Mouse (Mus musculus) MEL (cell line): ENCODE data around the gene Abcc4.

ENCODE experiments used
- CTCF ChIP-seq, 3 experiments: IDR thresholded peaks in 2 of 3; conservative IDR thresholded peaks in 1 of 3; 2 replicates each; pipeline ENCODE4 v1.5.1; 2011 to 2012; ENCODE audit warnings: low read length in 3 of 3, low read depth in 2 of 3, mild to moderate bottlenecking in 2 of 3, improper control_type of control experiment in 1 of 3, inconsistent platforms in 1 of 3, mixed read lengths in 1 of 3, moderate library complexity in 1 of 3; ENCODE audit not compliant: control insufficient read depth in 1 of 3, insufficient read depth in 1 of 3, poor library complexity in 1 of 3, severe bottlenecking in 1 of 3
- GABPA ChIP-seq: IDR thresholded peaks from 2 replicates; pipeline ENCODE4 v1.6.1; 2012; ENCODE audit warnings: low read depth, mild to moderate bottlenecking, inconsistent platforms, low read length, improper control_type of control experiment, moderate library complexity
- HCFC1 ChIP-seq: IDR thresholded peaks from 2 replicates; pipeline ENCODE4 v1.6.1; 2012; ENCODE audit warnings: low read depth, mild to moderate bottlenecking, inconsistent platforms, low read length, improper control_type of control experiment, moderate library complexity
- JUND ChIP-seq: IDR thresholded peaks from 2 replicates; pipeline ENCODE4 v1.6.1; 2011; ENCODE audit warnings: low read depth, mild to moderate bottlenecking, improper control_type of control experiment, low read length
- KAT2A ChIP-seq: conservative IDR thresholded peaks from 2 replicates; pipeline ENCODE4 v1.6.1; 2012; ENCODE audit warnings: low read depth, low read length, improper control_type of control experiment, inconsistent platforms
- MAZ ChIP-seq: IDR thresholded peaks from 2 replicates; pipeline ENCODE4 v1.6.1; 2012; ENCODE audit warnings: low read depth, mild to moderate bottlenecking, inconsistent platforms, low read length, improper control_type of control experiment
- POLR2A ChIP-seq, 2 experiments: IDR thresholded peaks; 2 replicates each; pipeline ENCODE4 v1.6.1; 2011 to 2012; ENCODE audit warnings: low read length in 2 of 2, mild to moderate bottlenecking in 2 of 2, control low read depth in 1 of 2, improper control_type of control experiment in 1 of 2, low read depth in 1 of 2, moderate library complexity in 1 of 2; ENCODE audit not compliant: control insufficient read depth in 1 of 2, insufficient read depth in 1 of 2, poor library complexity in 1 of 2
- RAD21 ChIP-seq: IDR thresholded peaks from 2 replicates; pipeline ENCODE4 v1.6.1; 2011; ENCODE audit warnings: mild to moderate bottlenecking, low read depth, low read length, improper control_type of control experiment
- RCOR1 ChIP-seq: IDR thresholded peaks from 2 replicates; pipeline ENCODE4 v1.6.1; 2012; ENCODE audit warnings: low read depth, mild to moderate bottlenecking, inconsistent platforms, low read length, improper control_type of control experiment
- SIN3A ChIP-seq: IDR thresholded peaks from 2 replicates; pipeline ENCODE4 v1.6.1; 2012; ENCODE audit warnings: low read length, improper control_type of control experiment, inconsistent platforms
- USF1 ChIP-seq: IDR thresholded peaks from 2 replicates; pipeline ENCODE4 v1.6.1; 2014; ENCODE audit warnings: low read depth, mild to moderate bottlenecking, inconsistent platforms, low read length, improper control_type of control experiment, moderate library complexity

- TF ChIP-seq POLR2A (IDR thresholded peaks at IDR 0.05; ENCODE audit: control insufficient read depth in 1 of 2, insufficient read depth in 1 of 2, low read depth in 1 of 2, low read length in 2 of 2, poor library complexity in 1 of 2) (no peak), CTCF (IDR thresholded peaks at IDR 0.05 in 2 of 3, conservative IDR thresholded peaks at IDR 0.05 in 1 of 3; ENCODE audit: control insufficient read depth in 1 of 3, insufficient read depth in 1 of 3, low read depth in 2 of 3, low read length in 3 of 3, poor library complexity in 1 of 3, severe bottlenecking in 1 of 3) (no peak), HCFC1 (no peak), SIN3A (no peak), KAT2A (no peak), USF1 (no peak), RAD21 (no peak), MAZ (no peak), GABPA (no peak), RCOR1 (no peak), JUND (no peak)
These were observed 46.8 kb downstream of the Abcc4 start for GRCm38 (mm10) chr14:118659230-118659629.
